Mouse (Mus musculus) liver, embryonic 11.5 days (tissue): ENCODE data around the gene Thyn1. TPM values are rescaled to one million over a fixed set of nuclear protein-coding genes. Genes with fewer than 3 reads are reported as not detected.

Experiments
- ATAC-seq: fragments of 200-750 bp; cut with Nextera tagmentation; replicated peaks from 2 replicates; pipeline ENCODE4 v1.8.0; 2017; ENCODE audit warnings: moderate number of reproducible peaks, mild to moderate bottlenecking, moderate TSS enrichment, moderate library complexity; ENCODE audit not compliant: low FRiP score
- DNase-seq: peaks from one replicate; pipeline ENCODE4 v3.0.0-alpha.2; 2017; ENCODE audit warnings: low spot score
- H3K27ac ChIP-seq: fragments of 300-500 bp; sonication (generic); 2 replicates; pipeline ENCODE4 v1.5.1; 2014; ENCODE audit warnings: mild to moderate bottlenecking, low read depth, low read length, control low read depth
- H3K27me3 ChIP-seq: fragments of 300-500 bp; sonication (generic); replicated peaks from 2 replicates; pipeline ENCODE4 v1.6.1; 2014; ENCODE audit warnings: low read length, mixed read lengths; ENCODE audit not compliant: control insufficient read depth, insufficient read depth
- H3K36me3 ChIP-seq: fragments of 300-500 bp; sonication (generic); 2 replicates; pipeline ENCODE4 v1.6.1; 2014; ENCODE audit warnings: mild to moderate bottlenecking, low read length, moderate library complexity, mixed read lengths; ENCODE audit not compliant: control insufficient read depth, insufficient read depth
- H3K4me1 ChIP-seq: fragments of 300-500 bp; sonication (generic); replicated peaks from 2 replicates; pipeline ENCODE4 v1.6.1; 2014; ENCODE audit warnings: low read length, mixed read lengths; ENCODE audit not compliant: control insufficient read depth, insufficient read depth
- H3K4me2 ChIP-seq: fragments of 300-500 bp; sonication (generic); 2 replicates; pipeline ENCODE4 v1.6.1; 2014; ENCODE audit warnings: mild to moderate bottlenecking, control low read depth, moderate library complexity
- H3K4me3 ChIP-seq: fragments of 300-500 bp; sonication (generic); 2 replicates; pipeline ENCODE4 v1.5.1; 2014; ENCODE audit warnings: low read depth, low read length, control low read depth
- H3K9ac ChIP-seq: fragments of 300-500 bp; sonication (generic); 2 replicates; pipeline ENCODE4 v1.6.1; 2014; ENCODE audit warnings: low read depth, low read length, control low read depth
- H3K9me3 ChIP-seq: fragments of 300-500 bp; sonication (generic); 2 replicates; pipeline ENCODE4 v1.6.1; 2016; ENCODE audit warnings: low read length, inconsistent platforms, mixed read lengths; ENCODE audit not compliant: control insufficient read depth
- WGBS: fragments of 180-500 bp; shearing (Covaris S2); extraction: QIAGEN DNeasy Blood & Tissue Kit; methylation state at CpG from one replicate; pipeline ENCODE4 v1.1.7; 2014; 5-methylcytosine and 5-hydroxymethylcytosine counted together
- polyA plus RNA-seq: library from polyadenylated mRNA; unstranded; fragments of >200 nt; fragmentation: Nextera tagmentation; extraction: Ambion mirVana; gene quantifications from 2 replicates; pipeline ENCODE4 v1.2.1, GENCODE M21; 2014

The Thyn1 gene
- polyA plus RNA-seq, 1 experiment from 2014 or later, result 143 TPM

DNA sequence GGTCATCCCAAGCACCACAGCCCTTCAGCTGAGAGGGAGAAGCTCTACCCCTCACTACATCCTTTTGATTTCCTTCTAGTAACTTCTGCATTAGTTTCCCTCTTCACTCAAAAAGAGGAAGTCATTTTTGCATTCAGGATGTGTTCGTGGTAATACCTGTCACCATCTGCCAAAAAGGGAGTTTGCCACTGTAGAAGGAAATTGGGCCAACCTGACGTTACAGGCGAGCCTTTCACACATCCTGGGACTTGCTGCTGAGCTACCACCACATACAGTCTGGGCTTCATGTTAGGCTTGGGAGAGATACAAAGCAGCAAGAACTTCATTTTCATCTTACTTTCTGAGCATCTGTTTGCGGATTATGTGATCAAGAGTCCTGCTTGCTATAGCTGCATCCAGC lies 24.2 kb downstream of the Thyn1 start:
- H3K4me2 ChIP-seq, result no peak overlapping the region
- H3K36me3 ChIP-seq, result peaks cover 6% of the 10 kb centered on the region; the same call in 1 of the 2 replicates
- DNase-seq (no peak), ATAC-seq (no peak)
- no peaks in the 10 kb centered on the region for H3K27me3 ChIP-seq
- peaks cover 16% of the 10 kb centered on the region for H3K4me1 ChIP-seq
- H3K27ac ChIP-seq, result no peak overlapping the region
- no peak overlapping the region for H3K9ac ChIP-seq
- H3K4me3 ChIP-seq, result no peak overlapping the region
- H3K9me3 ChIP-seq, result no peaks in the 10 kb centered on the region
- 63% methylated on average over 4 of the region's 4 CpGs for WGBS

DNA sequence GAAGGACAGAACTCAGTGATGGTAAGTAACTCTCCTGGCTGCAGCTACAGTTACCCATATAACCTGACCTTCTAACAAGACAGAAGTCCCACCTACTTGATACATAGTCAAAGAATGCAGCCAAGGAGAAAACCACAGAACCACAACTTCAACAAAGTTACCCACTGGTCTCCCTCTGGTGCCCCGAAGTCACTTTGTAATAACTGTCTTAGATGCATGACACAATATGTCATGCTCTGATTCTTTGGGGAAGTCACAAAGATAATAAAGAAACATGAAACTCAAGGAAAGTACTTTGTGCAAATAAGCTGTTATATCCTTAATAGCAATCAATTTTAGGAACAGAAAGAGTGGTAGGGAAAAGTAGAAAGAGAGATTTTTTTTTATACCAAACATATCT lies 27.2 kb downstream of the Thyn1 start:
- Histone ChIP-seq H3K27me3 (no peaks in the 10 kb centered on the region), H3K4me1 (peaks cover 20% of the 10 kb centered on the region), H3K27ac (no peak overlapping the region), H3K9me3 (no peaks in the 10 kb centered on the region), H3K36me3 (no peaks in the 10 kb centered on the region; the same call in 1 of the 2 replicates), H3K9ac (no peak overlapping the region), H3K4me3 (no peak overlapping the region), H3K4me2 (no peak overlapping the region)
- DNase-seq (no peak), ATAC-seq (no peak)
- 28% methylated on average over 1 of the region's 1 CpGs for WGBS

DNA sequence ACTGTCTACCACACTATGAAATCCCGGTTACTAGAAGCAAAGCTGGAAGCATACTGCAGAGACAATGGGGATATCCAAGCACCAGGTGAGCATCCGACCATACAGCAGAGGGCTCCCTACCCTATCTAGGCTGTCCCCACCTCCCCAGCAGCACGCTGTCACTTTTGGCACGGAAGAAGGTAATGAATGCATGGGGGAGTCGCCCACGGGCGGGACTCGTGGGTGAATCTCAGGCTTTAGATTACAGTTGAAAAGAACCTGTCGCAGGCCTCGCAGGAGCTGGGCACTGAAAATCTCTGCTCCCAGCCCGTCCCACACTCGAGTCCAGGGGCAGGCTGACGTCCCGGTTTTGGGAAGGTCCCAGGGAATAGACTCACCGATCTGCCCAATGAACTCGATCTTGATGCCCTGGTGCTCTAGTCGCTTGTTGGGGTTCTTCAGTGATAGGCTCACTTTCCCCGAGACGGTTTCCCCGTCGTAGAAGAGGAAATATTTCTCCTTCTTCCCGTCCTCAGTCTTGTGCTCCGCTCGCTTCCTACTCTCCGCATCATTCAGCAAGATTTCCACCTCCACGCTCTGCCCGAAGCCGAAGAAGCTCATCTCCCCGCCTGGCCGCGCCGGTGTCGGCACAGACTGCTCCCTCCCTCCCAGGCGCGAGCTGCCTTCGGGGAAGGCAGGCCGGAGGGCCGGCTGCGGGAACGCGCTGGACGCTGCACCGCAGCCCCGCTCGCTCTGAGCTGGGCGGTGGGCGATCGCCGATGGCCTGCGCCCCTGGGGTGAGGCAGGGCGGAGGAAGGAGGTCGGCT lies 29.7 kb downstream of the Thyn1 start:
- Histone ChIP-seq H3K9ac (peak overlapping the region; percentile 92), H3K36me3 (no peaks in the 10 kb centered on the region), H3K27me3 (no peaks in the 10 kb centered on the region), H3K4me2 (peak overlapping the region; percentile 97), H3K9me3 (no peaks in the 10 kb centered on the region), H3K4me3 (peak overlapping the region; percentile 97), H3K27ac (peak overlapping the region; percentile 80), H3K4me1 (peaks cover 25% of the 10 kb centered on the region)
- DNase-seq (no peak), ATAC-seq (peak; percentile 30)
- under 1% methylated on average over 52 of the region's 52 CpGs for WGBS

DNA sequence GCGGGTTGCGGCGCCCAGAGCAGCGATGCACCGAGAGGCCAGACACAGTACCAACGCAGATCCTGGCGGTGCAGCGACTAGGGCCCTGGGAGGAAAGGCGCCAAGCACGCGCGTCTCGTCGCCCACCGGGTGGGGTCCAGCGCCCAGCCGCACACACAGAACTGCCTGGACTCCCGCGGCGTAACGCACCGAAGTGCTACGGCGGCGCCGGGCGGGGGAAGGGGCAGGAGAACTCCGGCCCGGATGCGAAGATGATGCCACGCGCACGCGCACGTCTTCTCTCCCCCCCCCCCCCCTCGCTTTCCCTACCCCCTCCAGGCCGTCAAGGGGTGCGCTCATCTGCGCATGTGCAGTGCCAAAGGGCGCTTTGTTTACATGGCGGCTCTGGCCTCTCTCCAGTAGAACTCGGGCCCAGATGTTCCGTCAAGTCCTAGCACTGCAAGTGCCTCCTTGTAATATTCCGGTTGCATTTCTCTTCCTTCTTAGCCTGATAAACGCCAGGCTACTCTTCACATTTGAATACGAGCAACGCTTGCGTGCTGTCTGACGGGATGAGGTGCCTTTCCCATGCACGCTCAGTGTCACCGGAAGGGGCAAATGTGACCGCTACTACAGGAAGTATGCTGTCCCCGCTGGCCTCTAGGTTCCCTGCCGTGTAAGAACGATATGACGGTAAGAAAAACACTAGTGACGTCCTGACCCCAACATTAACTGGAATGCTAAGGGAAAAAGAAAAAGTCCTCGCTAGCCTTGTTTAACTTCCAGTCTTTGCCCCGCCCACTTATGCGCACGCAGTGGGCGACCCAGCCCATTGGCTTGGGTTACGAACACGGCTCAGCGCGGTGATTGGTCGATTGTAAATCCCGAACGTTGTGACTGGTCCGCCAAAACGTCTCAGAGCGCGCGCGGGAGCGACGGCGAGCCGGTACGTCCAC lies 30.6 kb downstream of the Thyn1 start, which contains the start of the genes Vps26b and Ncapd3:
TSS of gene Vps26b (minus strand) at position 238 of the 935 bp plus-strand sequence.
TSS of gene Ncapd3 (plus strand) at position 348 of the 935 bp plus-strand sequence.
- Histone ChIP-seq H3K4me3 (peak within 1 kb of the TSS; percentile 97), H3K9me3 (no peaks in the 10 kb centered on the region), H3K9ac (peak within 1 kb of the TSS; percentile 92), H3K4me2 (peak within 1 kb of the TSS; percentile 97), H3K4me1 (peaks cover 25% of the 10 kb centered on the region), H3K27me3 (no peaks in the 10 kb centered on the region), H3K27ac (peak within 1 kb of the TSS; percentile 80), H3K36me3 (no peaks in the 10 kb centered on the region)
- peak; percentile 92 for ATAC-seq
- WGBS, result under 1% methylated on average over 80 of the region's 80 CpGs
- DNase-seq, result peak; percentile 92

DNA sequence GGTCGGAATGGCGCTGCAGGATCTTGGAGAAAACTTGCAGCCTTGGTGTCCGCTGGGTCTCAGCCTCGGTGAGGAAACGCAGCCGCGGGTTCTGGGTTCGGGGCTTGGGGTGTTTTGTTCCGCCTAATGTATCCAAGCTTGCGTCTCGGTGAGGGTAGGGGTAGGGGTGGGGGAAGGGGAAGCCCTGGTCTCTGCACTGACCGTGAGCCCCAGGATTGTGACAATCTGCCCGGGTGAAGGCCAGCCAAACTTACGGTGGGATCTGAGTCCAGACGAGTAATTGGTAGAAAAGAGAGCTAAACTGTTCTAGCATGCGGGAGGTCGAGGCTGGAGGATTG lies 31.2 kb downstream of the Thyn1 start:
- peak overlapping the region; percentile 71 for H3K9ac ChIP-seq
- H3K4me1 ChIP-seq, result peaks cover 25% of the 10 kb centered on the region
- H3K9me3 ChIP-seq, result no peaks in the 10 kb centered on the region
- no peaks in the 10 kb centered on the region for H3K27me3 ChIP-seq
- H3K4me2 ChIP-seq, result peak overlapping the region; percentile 66
- WGBS, result 1% methylated on average over 17 of the region's 17 CpGs
- ATAC-seq (peak; percentile 22), DNase-seq (no peak)
- peak overlapping the region; percentile 97 for H3K4me3 ChIP-seq
- no peak overlapping the region for H3K27ac ChIP-seq
- H3K36me3 ChIP-seq, result 0 out of 2 replicates have a peak, but pooled peaks cover under 1% of the 10 kb centered on the region

DNA sequence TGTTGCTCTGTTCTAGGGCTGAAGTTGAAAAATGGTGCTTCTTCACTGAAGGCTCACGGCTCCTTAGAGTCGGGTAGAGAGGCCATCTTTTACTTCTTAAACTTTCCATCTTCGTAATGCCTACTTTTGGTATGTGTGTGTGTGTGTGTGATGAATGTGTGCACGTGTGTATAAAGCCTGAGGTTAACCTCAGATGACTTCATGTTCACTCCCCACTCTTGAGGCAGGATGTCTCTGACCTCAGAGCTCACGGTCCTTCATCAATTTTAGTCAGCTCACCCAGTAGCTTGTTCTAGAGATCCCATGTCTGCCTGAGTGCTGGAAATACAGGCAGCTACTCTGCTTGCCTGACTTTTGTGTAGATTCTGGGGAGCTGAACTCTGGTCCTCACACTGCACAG lies 44.4 kb downstream of the Thyn1 start:
- no peaks in the 10 kb centered on the region for H3K27me3 ChIP-seq
- H3K4me2 ChIP-seq, result no peak overlapping the region
- H3K27ac ChIP-seq, result no peak overlapping the region
- H3K36me3 ChIP-seq, result peaks cover 50% of the 10 kb centered on the region
- no peak overlapping the region for H3K9ac ChIP-seq
- H3K4me1 ChIP-seq, result no peaks in the 10 kb centered on the region
- no peaks in the 10 kb centered on the region for H3K9me3 ChIP-seq
- DNase-seq (no peak), ATAC-seq (no peak)
- H3K4me3 ChIP-seq, result no peak overlapping the region
- WGBS, result 92% methylated on average over 5 of the region's 5 CpGs

DNA sequence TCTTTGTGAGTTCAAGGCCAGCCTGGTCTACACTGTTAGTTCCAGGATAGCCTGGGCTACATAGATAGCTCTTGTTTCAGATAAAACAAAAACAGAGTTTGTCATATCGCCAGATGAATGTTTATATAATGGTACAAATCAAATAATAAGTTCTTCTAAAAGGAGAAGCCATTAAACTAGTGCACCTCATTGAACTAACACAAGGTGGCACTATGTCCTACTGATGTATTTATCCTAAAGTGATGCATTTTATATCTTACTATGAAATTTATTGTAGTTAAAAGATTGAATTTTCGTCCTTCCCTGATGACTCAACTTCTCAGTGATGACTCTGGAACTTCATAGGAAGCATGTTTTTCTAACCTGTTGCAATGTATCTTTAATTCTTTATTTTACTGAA lies 50.0 kb downstream of the Thyn1 start:
- H3K4me2 ChIP-seq, result no peak overlapping the region
- WGBS, result 83% methylated on average over 2 of the region's 2 CpGs
- H3K4me3 ChIP-seq, result no peak overlapping the region
- H3K4me1 ChIP-seq, result no peaks in the 10 kb centered on the region
- H3K27me3 ChIP-seq, result no peaks in the 10 kb centered on the region
- no peak overlapping the region for H3K9ac ChIP-seq
- no peak for ATAC-seq
- no peaks in the 10 kb centered on the region for H3K9me3 ChIP-seq
- H3K27ac ChIP-seq, result no peak overlapping the region
- peaks cover 32% of the 10 kb centered on the region for H3K36me3 ChIP-seq
- DNase-seq, result no peak
